Mouse (Mus musculus): ENCODE data around the gene Nat10. TPM values are rescaled to one million over a fixed set of nuclear protein-coding genes. Genes with fewer than 3 reads are reported as not detected.

Nat10 gene
- total and polyA plus RNA-seq, 2 experiments from 2014 or later, result 12.8 to 36.5 TPM

DNA sequence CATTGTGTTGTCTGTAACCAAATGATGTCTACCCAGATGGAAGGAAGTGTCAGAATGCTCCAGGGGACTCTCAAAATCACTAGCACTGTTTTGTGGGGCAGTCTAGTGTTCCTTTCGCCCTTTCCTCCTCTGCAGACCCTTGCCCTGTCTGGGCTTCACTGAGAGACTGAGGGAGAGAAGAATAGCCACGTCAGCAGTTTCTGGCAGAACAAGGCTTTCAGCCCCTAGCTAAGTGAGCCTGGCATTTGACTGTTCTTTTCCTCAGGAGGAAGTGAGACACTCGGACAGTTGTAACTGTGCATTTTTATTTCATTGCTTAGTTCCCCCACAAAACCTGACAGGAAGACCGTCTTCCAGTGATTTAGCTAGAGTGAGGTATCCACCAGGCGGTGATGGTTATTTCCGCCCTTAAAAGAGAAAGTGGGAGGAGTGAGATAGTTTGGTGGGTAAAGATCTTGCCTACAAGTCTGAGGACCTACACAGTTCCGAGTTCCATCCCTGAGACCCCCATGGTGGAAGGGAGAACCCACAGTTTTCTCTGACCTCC lies 88.4 kb downstream of the Nat10 start:
- Histone ChIP-seq H3K4me1 (ENCODE audit: insufficient read depth, low read length) (peaks cover 3% of the 10 kb centered on the region; the same call in 1 of the 2 replicates), H3K9ac (replicated peaks; ENCODE audit: low read length) (no peak overlapping the region), H3K27ac (no peak overlapping the region), H3K4me3 (ENCODE audit: low read length) (no peak overlapping the region), H3K27me3 (ENCODE audit: insufficient read depth, low read length) (no peaks in the 10 kb centered on the region), H3K9me3 (ENCODE audit: low read length) (no peaks in the 10 kb centered on the region), H3K4me2 (ENCODE audit: low read depth, low read length) (no peak overlapping the region), H3K36me3 (ENCODE audit: insufficient read depth, low read length) (no peaks in the 10 kb centered on the region)
- no peak for DNase-seq (ENCODE audit: low spot score)
- 75% methylated on average over 7 of the region's 7 CpGs for WGBS
- ATAC-seq, result no peak
- TF ChIP-seq CTCF (IDR thresholded peaks at IDR 0.05; ENCODE audit: low read depth), result no peak

Other genes starting within 250 kb of the Nat10 start
- 42.9 and 45.9 TPM in 2 replicates for gene Abtb2, start 195.0 kb downstream of the Nat10 start, total RNA-seq (2014; rRNA removed)
- gene Abtb2, start 195.0 kb downstream of the Nat10 start, polyA plus RNA-seq (2015; fragmentation: Nextera tagmentation; extraction: Ambion mirVana), result 11.7 and 11.8 TPM in 2 replicates
- 254 and 296 TPM in 2 replicates for gene Caprin1, start 36.4 kb upstream of the Nat10 start, total RNA-seq (2014; rRNA removed)
- 208 and 210 TPM in 2 replicates for gene Caprin1, start 36.4 kb upstream of the Nat10 start, polyA plus RNA-seq (2015; fragmentation: Nextera tagmentation; extraction: Ambion mirVana)
- gene Lmo2, start 196.7 kb upstream of the Nat10 start, total RNA-seq (2014; rRNA removed), result 25.7 and 28.0 TPM in 2 replicates
- gene Lmo2, start 196.7 kb upstream of the Nat10 start, polyA plus RNA-seq (2015; fragmentation: Nextera tagmentation; extraction: Ambion mirVana), result 31.2 TPM in 2 replicates